Comparison of ENCODE assay signal across 27 mouse cellular contexts in genomic region chr9:92547821-92548220, GRCm38 (mm10).
"Had no signal": no experiment of that assay in that cellular context is flagged by ENCODE, and none has a peak within 500 bp of the region (broad histone marks: within the 10 kb centered on the region; RNA-seq: fewer than 3 reads in every experiment).

No protein-coding gene starts in this region.

- H3K27ac ChIP-seq: limb, embryonic 10.5 days; limb, embryonic 12.5 days; limb, embryonic 13.5 days; limb, embryonic 15.5 days; liver, embryonic 12.5 days; liver, embryonic 13.5 days; liver, embryonic 14.5 days; liver, embryonic 15.5 days; lung, embryonic 15.5 days; macrophage; midbrain, embryonic 10.5 days; midbrain, embryonic 12.5 days; midbrain, embryonic 13.5 days; midbrain, embryonic 15.5 days; neural tube, embryonic 12.5 days had no signal

- DNase-seq: left cerebral cortex, postnatal 4 days; liver; liver, embryonic 13.5 days; liver, postnatal 0 days; lung, adult 2 months; lung, embryonic 14.5 days; lung, postnatal 14 days; lung, postnatal 4 days; midbrain, embryonic 14.5 days had no signal

- H3K36me3 ChIP-seq: liver, embryonic 12.5 days; liver, embryonic 13.5 days; liver, embryonic 15.5 days; lung, embryonic 15.5 days; midbrain, embryonic 12.5 days; midbrain, embryonic 13.5 days; midbrain, embryonic 15.5 days; neural tube, embryonic 12.5 days had no signal

- ATAC-seq: liver, postnatal 0 days; midbrain, embryonic 13.5 days; midbrain, embryonic 15.5 days; midbrain, embryonic 16.5 days had no signal

- H3K4me3 ChIP-seq: limb, embryonic 10.5 days; limb, embryonic 12.5 days; limb, embryonic 13.5 days; limb, embryonic 15.5 days; liver, embryonic 12.5 days; liver, embryonic 13.5 days; liver, embryonic 15.5 days; lung, embryonic 15.5 days; megakaryocyte, embryonic 14.5 days; midbrain, embryonic 10.5 days; midbrain, embryonic 12.5 days; midbrain, embryonic 13.5 days; midbrain, embryonic 15.5 days; myocyte; neural tube, embryonic 12.5 days had no signal

- H3K4me1 ChIP-seq: liver, embryonic 13.5 days had no signal

- H3K27me3 ChIP-seq: limb, embryonic 12.5 days; limb, embryonic 13.5 days; limb, embryonic 15.5 days; lung, embryonic 15.5 days; megakaryocyte, embryonic 14.5 days; midbrain, embryonic 12.5 days; midbrain, embryonic 13.5 days; midbrain, embryonic 15.5 days; neural tube, embryonic 12.5 days had no signal

- H3K9me3 ChIP-seq: limb, embryonic 10.5 days; limb, embryonic 12.5 days; limb, embryonic 13.5 days; limb, embryonic 15.5 days; liver, embryonic 12.5 days; liver, embryonic 13.5 days; liver, embryonic 15.5 days; lung, embryonic 15.5 days; megakaryocyte, embryonic 14.5 days; midbrain, embryonic 10.5 days; midbrain, embryonic 12.5 days; midbrain, embryonic 13.5 days; midbrain, embryonic 15.5 days; neural tube, embryonic 12.5 days had no signal

- H3K4me2 ChIP-seq: limb, embryonic 12.5 days; limb, embryonic 13.5 days; limb, embryonic 15.5 days; liver, embryonic 11.5 days; liver, embryonic 12.5 days; liver, embryonic 13.5 days; liver, embryonic 15.5 days; lung, embryonic 14.5 days; lung, embryonic 15.5 days; midbrain, embryonic 12.5 days; midbrain, embryonic 13.5 days; midbrain, embryonic 15.5 days; neural tube, embryonic 12.5 days had no signal

- H3K9ac ChIP-seq: limb, embryonic 12.5 days; limb, embryonic 13.5 days; limb, embryonic 15.5 days; liver, embryonic 12.5 days; liver, embryonic 13.5 days; liver, embryonic 14.5 days; liver, embryonic 15.5 days; liver, postnatal 0 days; lung, embryonic 14.5 days; lung, embryonic 15.5 days; midbrain, embryonic 12.5 days; midbrain, embryonic 13.5 days; midbrain, embryonic 15.5 days; neural tube, embryonic 12.5 days had no signal
